Mouse (Mus musculus) liver, embryonic 11.5 days (tissue): ENCODE results near the gene Ramp2. TPM values are rescaled to one million over a fixed set of nuclear protein-coding genes. Genes with fewer than 3 reads are reported as not detected.
A peak's percentile ranks its signal among the peaks of the same experiment; 100 is the strongest.

Experiments
- ATAC-seq: fragments of 200-750 bp; cut with Nextera tagmentation; replicated peaks from 2 replicates; pipeline ENCODE4 v1.8.0; 2017; ENCODE audit warnings: moderate number of reproducible peaks, mild to moderate bottlenecking, moderate TSS enrichment, moderate library complexity; ENCODE audit not compliant: low FRiP score
- DNase-seq: peaks from one replicate; pipeline ENCODE4 v3.0.0-alpha.2; 2017; ENCODE audit warnings: low spot score
- H3K27ac ChIP-seq: fragments of 300-500 bp; sonication (generic); 2 replicates; pipeline ENCODE4 v1.5.1; 2014; ENCODE audit warnings: mild to moderate bottlenecking, low read depth, low read length, control low read depth
- H3K27me3 ChIP-seq: fragments of 300-500 bp; sonication (generic); replicated peaks from 2 replicates; pipeline ENCODE4 v1.6.1; 2014; ENCODE audit warnings: low read length, mixed read lengths; ENCODE audit not compliant: control insufficient read depth, insufficient read depth
- H3K36me3 ChIP-seq: fragments of 300-500 bp; sonication (generic); 2 replicates; pipeline ENCODE4 v1.6.1; 2014; ENCODE audit warnings: mild to moderate bottlenecking, low read length, moderate library complexity, mixed read lengths; ENCODE audit not compliant: control insufficient read depth, insufficient read depth
- H3K4me1 ChIP-seq: fragments of 300-500 bp; sonication (generic); replicated peaks from 2 replicates; pipeline ENCODE4 v1.6.1; 2014; ENCODE audit warnings: low read length, mixed read lengths; ENCODE audit not compliant: control insufficient read depth, insufficient read depth
- H3K4me2 ChIP-seq: fragments of 300-500 bp; sonication (generic); 2 replicates; pipeline ENCODE4 v1.6.1; 2014; ENCODE audit warnings: mild to moderate bottlenecking, control low read depth, moderate library complexity
- H3K4me3 ChIP-seq: fragments of 300-500 bp; sonication (generic); 2 replicates; pipeline ENCODE4 v1.5.1; 2014; ENCODE audit warnings: low read depth, low read length, control low read depth
- H3K9ac ChIP-seq: fragments of 300-500 bp; sonication (generic); 2 replicates; pipeline ENCODE4 v1.6.1; 2014; ENCODE audit warnings: low read depth, low read length, control low read depth
- H3K9me3 ChIP-seq: fragments of 300-500 bp; sonication (generic); 2 replicates; pipeline ENCODE4 v1.6.1; 2016; ENCODE audit warnings: low read length, inconsistent platforms, mixed read lengths; ENCODE audit not compliant: control insufficient read depth
- WGBS: fragments of 180-500 bp; shearing (Covaris S2); extraction: QIAGEN DNeasy Blood & Tissue Kit; methylation state at CpG from one replicate; pipeline ENCODE4 v1.1.7; 2014; 5-methylcytosine and 5-hydroxymethylcytosine counted together
- polyA plus RNA-seq: library from polyadenylated mRNA; unstranded; fragments of >200 nt; fragmentation: Nextera tagmentation; extraction: Ambion mirVana; gene quantifications from 2 replicates; pipeline ENCODE4 v1.2.1, GENCODE M21; 2014

The Ramp2 gene
- polyA plus RNA-seq, 1 experiment from 2014 or later = 64.2 TPM

- 70% methylated on average over 8 of the region's 8 CpGs for WGBS
- H3K4me2 ChIP-seq = no peak overlapping the region
- no peaks in the 10 kb centered on the region for H3K9me3 ChIP-seq
- no peaks in the 10 kb centered on the region for H3K36me3 ChIP-seq
- ATAC-seq (no peak), DNase-seq (no peak)
- H3K27ac ChIP-seq = no peak overlapping the region
- no peak overlapping the region for H3K9ac ChIP-seq
- 0 out of 2 replicates have a peak, but pooled peaks cover 4% of the 10 kb centered on the region for H3K4me1 ChIP-seq
- H3K27me3 ChIP-seq = no peaks in the 10 kb centered on the region
- no peak overlapping the region for H3K4me3 ChIP-seq
Measured at GRCm38 (mm10) chr11:101221306-101221986, 24.4 kb upstream of the Ramp2 start.

- H3K27ac ChIP-seq = no peak overlapping the region
- H3K4me3 ChIP-seq = no peak overlapping the region
- DNase-seq (no peak), ATAC-seq (no peak)
- 74% methylated on average over 3 of the region's 3 CpGs for WGBS
- H3K9me3 ChIP-seq = no peaks in the 10 kb centered on the region
- H3K4me1 ChIP-seq = 0 out of 2 replicates have a peak, but pooled peaks cover 6% of the 10 kb centered on the region
- no peak overlapping the region for H3K9ac ChIP-seq
- no peaks in the 10 kb centered on the region for H3K36me3 ChIP-seq
- H3K27me3 ChIP-seq = 0 out of 2 replicates have a peak, but pooled peaks cover 7% of the 10 kb centered on the region
- H3K4me2 ChIP-seq = no peak overlapping the region
Measured at GRCm38 (mm10) chr11:101224337-101224736, 21.5 kb upstream of the Ramp2 start.

- peak overlapping the region; percentile 95 for H3K4me3 ChIP-seq
- H3K9ac ChIP-seq = peak overlapping the region; percentile 90
- peak overlapping the region; percentile 62 for H3K27ac ChIP-seq
- WGBS = 17% methylated on average over 25 of the region's 25 CpGs
- DNase-seq (no peak), ATAC-seq (no peak)
- no peaks in the 10 kb centered on the region for H3K36me3 ChIP-seq
- peaks cover 12% of the 10 kb centered on the region for H3K4me1 ChIP-seq
- peaks cover 14% of the 10 kb centered on the region for H3K27me3 ChIP-seq
- H3K9me3 ChIP-seq = no peaks in the 10 kb centered on the region
- peak overlapping the region; percentile 96 for H3K4me2 ChIP-seq
Measured at GRCm38 (mm10) chr11:101225331-101226064, 20.3 kb upstream of the Ramp2 start.

GRCm38 (mm10) chr11:101226065-101226701, 19.6 kb upstream of the Ramp2 start, which contains the start of gene Ezh1:
Gene Ezh1 (minus strand): TSS chr11:101226463.
- Histone ChIP-seq H3K4me3 (peak within 1 kb of the TSS; percentile 95), H3K27me3 (peaks cover 21% of the 10 kb centered on the region), H3K9me3 (no peaks in the 10 kb centered on the region), H3K36me3 (no peaks in the 10 kb centered on the region), H3K9ac (peak within 1 kb of the TSS; percentile 90), H3K4me1 (peaks cover 19% of the 10 kb centered on the region), H3K4me2 (peak within 1 kb of the TSS; percentile 96), H3K27ac (peak within 1 kb of the TSS; percentile 62)
- ATAC-seq (peak; percentile 92), DNase-seq (peak; percentile 88)
- under 1% methylated on average over 52 of the region's 56 CpGs for WGBS

GRCm38 (mm10) chr11:101229361-101229900, 16.4 kb upstream of the Ramp2 start:
- H3K4me1 ChIP-seq = peaks cover 27% of the 10 kb centered on the region
- no peak overlapping the region for H3K27ac ChIP-seq
- H3K9me3 ChIP-seq = no peaks in the 10 kb centered on the region
- H3K36me3 ChIP-seq = no peaks in the 10 kb centered on the region
- 29% methylated on average over 8 of the region's 8 CpGs for WGBS
- H3K4me2 ChIP-seq = no peak overlapping the region
- DNase-seq = no peak
- ATAC-seq = no peak
- H3K9ac ChIP-seq = no peak overlapping the region
- H3K27me3 ChIP-seq = peaks cover 30% of the 10 kb centered on the region
- no peak overlapping the region for H3K4me3 ChIP-seq

GRCm38 (mm10) chr11:101230061-101230511, 15.7 kb upstream of the Ramp2 start:
- no peak overlapping the region for H3K9ac ChIP-seq
- H3K27ac ChIP-seq = peak overlapping the region; percentile 78
- H3K27me3 ChIP-seq = peaks cover 30% of the 10 kb centered on the region
- ATAC-seq = no peak
- 32% methylated on average over 2 of the region's 2 CpGs for WGBS
- H3K4me2 ChIP-seq = no peak overlapping the region
- no peak for DNase-seq
- H3K36me3 ChIP-seq = no peaks in the 10 kb centered on the region
- H3K4me1 ChIP-seq = peaks cover 27% of the 10 kb centered on the region
- H3K4me3 ChIP-seq = no peak overlapping the region
- no peaks in the 10 kb centered on the region for H3K9me3 ChIP-seq

- H3K4me1 ChIP-seq = peaks cover 23% of the 10 kb centered on the region
- DNase-seq = no peak
- peak overlapping the region; percentile 18 for H3K4me2 ChIP-seq
- peak overlapping the region; percentile 78 for H3K27ac ChIP-seq
- peak overlapping the region; percentile 30 for H3K9ac ChIP-seq
- WGBS = 31% methylated on average over 5 of the region's 5 CpGs
- H3K9me3 ChIP-seq = no peaks in the 10 kb centered on the region
- H3K36me3 ChIP-seq = no peaks in the 10 kb centered on the region
- H3K27me3 ChIP-seq = peaks cover 30% of the 10 kb centered on the region
- ATAC-seq = no peak
- H3K4me3 ChIP-seq = no peak overlapping the region
Measured at GRCm38 (mm10) chr11:101230526-101230925, 15.3 kb upstream of the Ramp2 start.
